In the genomic region with DNA sequence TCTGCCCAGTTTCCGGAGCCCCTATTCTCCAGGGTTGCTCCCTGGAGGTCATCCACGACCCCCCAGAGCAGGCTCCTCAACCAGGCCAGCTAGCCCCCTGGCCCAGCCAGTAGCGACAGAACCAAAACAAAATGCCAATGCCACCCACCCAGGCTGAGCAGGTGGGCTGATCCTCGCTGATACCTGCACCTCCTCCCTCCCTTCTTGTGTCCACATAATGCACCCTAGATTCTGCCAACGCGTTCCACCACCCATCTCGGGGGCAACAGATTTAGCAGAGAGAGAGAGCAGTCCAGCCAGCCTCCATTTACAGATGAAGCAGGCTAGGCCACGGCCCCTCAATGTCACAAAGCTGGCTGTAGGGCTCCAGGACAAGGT, we compare ENCODE assay signal across 8 mouse cellular contexts. TPM values are rescaled to one million over a fixed set of nuclear protein-coding genes. Genes with fewer than 3 reads are reported as not detected.
DNase-seq lines count a peak whose midpoint lies in the region; ATAC-seq and TF ChIP-seq lines count a peak whose summit lies in the region.
"Had no signal": no experiment of that assay in that cellular context is flagged by ENCODE, and none has a peak within 500 bp of the region (broad histone marks: within the 10 kb centered on the region; RNA-seq: fewer than 3 reads in every experiment).

No protein-coding gene starts in this region.

- DNase-seq in lung, embryonic 14.5 days: no peak
- no peak for DNase-seq in lung, postnatal 14 days
- no peak for DNase-seq in limb, embryonic 10.5 days (ENCODE audit: low spot score)
- no peak for DNase-seq in left cerebral cortex, postnatal 36 days (ENCODE audit: low spot score in 2 of 2)
- DNase-seq in urinary bladder, adult 2 months (ENCODE audit: low spot score): no peak

- no peaks in the 10 kb centered on the region for H3K36me3 ChIP-seq in lung, embryonic 14.5 days (ENCODE audit: insufficient read depth)
- peaks cover 22% of the 10 kb centered on the region for H3K36me3 ChIP-seq in limb, embryonic 10.5 days

- H3K27ac ChIP-seq in lung, embryonic 14.5 days (ENCODE audit: low read depth): peak overlapping the region; percentile 65; the same call in 1 of the 2 replicates
- no peak overlapping the region for H3K27ac ChIP-seq in embryonic fibroblast, embryonic 13.5 days (ENCODE audit: insufficient read depth, low read length)
- peak overlapping the region; percentile 96 for H3K27ac ChIP-seq in limb, embryonic 10.5 days
- no peak overlapping the region for H3K27ac ChIP-seq in olfactory bulb, adult 2 months (ENCODE audit: insufficient read depth, low read depth, low read length)

- H3K27me3 ChIP-seq in lung, embryonic 14.5 days (ENCODE audit: insufficient read depth, low read length): no peaks in the 10 kb centered on the region
- no peaks in the 10 kb centered on the region for H3K27me3 ChIP-seq in limb, embryonic 10.5 days (ENCODE audit: low read depth, poor library complexity, severe bottlenecking)

- peak overlapping the region; percentile 88 for H3K4me3 ChIP-seq in lung, embryonic 14.5 days (ENCODE audit: low read depth, low read length)
- peak overlapping the region; percentile 87 for H3K4me3 ChIP-seq in embryonic fibroblast, embryonic 13.5 days (ENCODE audit: insufficient read depth, low read length)
- peak overlapping the region; percentile 88 for H3K4me3 ChIP-seq in limb, embryonic 10.5 days
- H3K4me3 ChIP-seq in olfactory bulb, adult 2 months (ENCODE audit: insufficient read depth, low read depth, low read length): peak overlapping the region; percentile 84

- TF ChIP-seq POLR2A in embryonic fibroblast, embryonic 13.5 days (IDR thresholded peaks at IDR 0.05; ENCODE audit: low read depth, low read length): no peak
- no peak; the same call in 1 of the 2 replicates for TF ChIP-seq POLR2A in olfactory bulb, adult 2 months (IDR thresholded peaks at IDR 0.05; ENCODE audit: insufficient read depth, low read depth, low read length)

- H3K9me3 ChIP-seq in lung, embryonic 14.5 days (ENCODE audit: low read depth, low read length): no peaks in the 10 kb centered on the region
- H3K9me3 ChIP-seq in limb, embryonic 10.5 days (replicated peaks): no peaks in the 10 kb centered on the region

- peak overlapping the region; percentile 94 for H3K4me2 ChIP-seq in lung, embryonic 14.5 days

- ATAC-seq in lung, embryonic 14.5 days (ENCODE audit: insufficient read depth): peak; percentile 6; the same call in 1 of the 2 replicates

- WGBS in lung, embryonic 14.5 days: 29% methylated on average over 8 of the region's 8 CpGs
- 35% methylated on average over 8 of the region's 8 CpGs for WGBS in limb, embryonic 10.5 days
- WGBS in olfactory bulb, adult 2 months: 14% methylated on average over 8 of the region's 8 CpGs

- H3K9ac ChIP-seq in lung, embryonic 14.5 days: peak overlapping the region; percentile 85

- peaks cover 5% of the 10 kb centered on the region; the same call in 1 of the 2 replicates for H3K4me1 ChIP-seq in lung, embryonic 14.5 days (ENCODE audit: insufficient read depth)
- H3K4me1 ChIP-seq in embryonic fibroblast, embryonic 13.5 days (ENCODE audit: control insufficient read depth, insufficient read depth, low read length): peaks cover 16% of the 10 kb centered on the region
- H3K4me1 ChIP-seq in limb, embryonic 10.5 days: peaks cover 28% of the 10 kb centered on the region
- H3K4me1 ChIP-seq in olfactory bulb, adult 2 months (ENCODE audit: control insufficient read depth, insufficient read depth, low read length): peaks cover 36% of the 10 kb centered on the region

- intact Hi-C loops in left cerebral cortex, postnatal 36 days (cut with DNase I): loop anchor here (10.0 kb wide), 1 partner anchor 304 kb away; the partner anchor contains the start of gene Fscn1

- TF ChIP-seq CTCF in lung, embryonic 14.5 days (IDR thresholded peaks at IDR 0.05; ENCODE audit: low read depth): no peak
- no peak for TF ChIP-seq CTCF in embryonic fibroblast, embryonic 13.5 days (IDR thresholded peaks at IDR 0.05; ENCODE audit: borderline replicate concordance, insufficient read depth, low read length)
- TF ChIP-seq CTCF in olfactory bulb, adult 2 months (IDR thresholded peaks at IDR 0.05; ENCODE audit: insufficient read depth, low read depth, low read length): no peak

RNA-seq across cellular contexts. Expression of gene Zfp316, which starts 0.8 kb away (rescaled TPM):
- polyA plus RNA-seq in lung, embryonic 14.5 days (2014; fragmentation: Nextera tagmentation; extraction: Ambion mirVana): 2.1 and 2.3 TPM in 2 replicates
- polyA plus RNA-seq in embryonic fibroblast, embryonic 13.5 days (2011; ENCODE audit: insufficient read length, low read depth, missing spikeins): 3.6 and 3.7 TPM in 2 replicates
- polyA plus RNA-seq in limb, embryonic 10.5 days (2016; fragmentation: Nextera tagmentation; extraction: Ambion mirVana): 3.4 and 4.4 TPM in 2 replicates
- polyA plus RNA-seq in olfactory bulb, adult 2 months (2012; ENCODE audit: insufficient read depth, insufficient read length, low replicate concordance, missing spikeins): not detected in 2 replicates
- 10 to 100 TPM; 21.3 to 26.9 TPM for total RNA-seq in left cerebral cortex, postnatal 36 days (2021)
- 3.2 and 5.9 TPM in 2 replicates for polyA plus RNA-seq in urinary bladder, adult 2 months (2012; rRNA removed)

RNA-seq across cellular contexts. Expression of gene Zfp853, which starts 24.4 kb away (rescaled TPM):
- not detected in 2 replicates for polyA plus RNA-seq in lung, embryonic 14.5 days (2014; fragmentation: Nextera tagmentation; extraction: Ambion mirVana)
- polyA plus RNA-seq in embryonic fibroblast, embryonic 13.5 days (2011; ENCODE audit: insufficient read length, low read depth, missing spikeins): 0.25 and 0.44 TPM in 2 replicates
- polyA plus RNA-seq in limb, embryonic 10.5 days (2016; fragmentation: Nextera tagmentation; extraction: Ambion mirVana): 0.06 TPM in 1 of 2 replicates, not detected in the other
- polyA plus RNA-seq in olfactory bulb, adult 2 months (2012; ENCODE audit: insufficient read depth, insufficient read length, low replicate concordance, missing spikeins): not detected in 2 replicates
- 1 to 10 TPM; 6.4 to 7.3 TPM for total RNA-seq in left cerebral cortex, postnatal 36 days (2021)
- polyA plus RNA-seq in urinary bladder, adult 2 months (2012; rRNA removed): 0.43 and 0.49 TPM in 2 replicates

RNA-seq across cellular contexts. Expression of gene Zfp12, which starts 34.0 kb away (rescaled TPM):
- polyA plus RNA-seq in lung, embryonic 14.5 days (2014; fragmentation: Nextera tagmentation; extraction: Ambion mirVana): 16.9 and 17.2 TPM in 2 replicates
- 9.0 and 13.8 TPM in 2 replicates for polyA plus RNA-seq in embryonic fibroblast, embryonic 13.5 days (2011; ENCODE audit: insufficient read length, low read depth, missing spikeins)
- 19.5 and 22.2 TPM in 2 replicates for polyA plus RNA-seq in limb, embryonic 10.5 days (2016; fragmentation: Nextera tagmentation; extraction: Ambion mirVana)
- polyA plus RNA-seq in olfactory bulb, adult 2 months (2012; ENCODE audit: insufficient read depth, insufficient read length, low replicate concordance, missing spikeins): not detected in 2 replicates
- total RNA-seq in left cerebral cortex, postnatal 36 days (2021): 10 to 100 TPM; 28.0 to 34.5 TPM
- polyA plus RNA-seq in urinary bladder, adult 2 months (2012; rRNA removed): 12.6 and 12.7 TPM in 2 replicates

RNA-seq across cellular contexts. Expression of gene Spdye4a, which starts 42.3 kb away (rescaled TPM):
- not detected in 2 replicates for polyA plus RNA-seq in lung, embryonic 14.5 days (2014; fragmentation: Nextera tagmentation; extraction: Ambion mirVana)
- polyA plus RNA-seq in embryonic fibroblast, embryonic 13.5 days (2011; ENCODE audit: insufficient read length, low read depth, missing spikeins): not detected in 2 replicates
- not detected in 2 replicates for polyA plus RNA-seq in limb, embryonic 10.5 days (2016; fragmentation: Nextera tagmentation; extraction: Ambion mirVana)
- polyA plus RNA-seq in olfactory bulb, adult 2 months (2012; ENCODE audit: insufficient read depth, insufficient read length, low replicate concordance, missing spikeins): not detected in 2 replicates
- total RNA-seq in left cerebral cortex, postnatal 36 days (2021): not detected
- not detected in 2 replicates for polyA plus RNA-seq in urinary bladder, adult 2 months (2012; rRNA removed)
- total RNA-seq: layer of hippocampus, postnatal 36 days had no signal

RNA-seq across cellular contexts. Expression of gene E130309D02Rik, which starts 46.2 kb away (rescaled TPM):
- polyA plus RNA-seq in lung, embryonic 14.5 days (2014; fragmentation: Nextera tagmentation; extraction: Ambion mirVana): 40.0 and 46.6 TPM in 2 replicates
- 13.5 and 15.0 TPM in 2 replicates for polyA plus RNA-seq in embryonic fibroblast, embryonic 13.5 days (2011; ENCODE audit: insufficient read length, low read depth, missing spikeins)
- polyA plus RNA-seq in limb, embryonic 10.5 days (2016; fragmentation: Nextera tagmentation; extraction: Ambion mirVana): 67.3 and 79.0 TPM in 2 replicates
- polyA plus RNA-seq in olfactory bulb, adult 2 months (2012; ENCODE audit: insufficient read depth, insufficient read length, low replicate concordance, missing spikeins): not detected in 2 replicates
- total RNA-seq in left cerebral cortex, postnatal 36 days (2021): 10 to 100 TPM; 24.8 to 27.9 TPM
- 8.4 and 10.6 TPM in 2 replicates for polyA plus RNA-seq in urinary bladder, adult 2 months (2012; rRNA removed)

Comparison
In these comparisons a context has a peak if more than half of its experiments do, and no peak if none do; other contexts are left out.
1. H3K27ac ChIP-seq: peak in lung, embryonic 14.5 days (single experiment) and limb, embryonic 10.5 days (single experiment); none in embryonic fibroblast, embryonic 13.5 days (single experiment) and olfactory bulb, adult 2 months (single experiment).
2. Peak in every context shown above with its lines, with median percentiles within 50 percentile points of each other: H3K4me3 ChIP-seq.